In genomic region chr11:98746855-98747693, GRCm38 (mm10) we compare ENCODE assay signal across 8 mouse cellular contexts. TPM values are rescaled to one million over a fixed set of nuclear protein-coding genes. Genes with fewer than 3 reads are reported as not detected.
A peak's percentile ranks its signal among the peaks of the same experiment; 100 is the strongest.
DNase-seq lines count a peak whose midpoint lies in the region; ATAC-seq and TF ChIP-seq lines count a peak whose summit lies in the region.

No protein-coding gene starts in this region.

- no peak for TF ChIP-seq CTCF in thymus, adult 2 months (IDR thresholded peaks at IDR 0.05; ENCODE audit: borderline replicate concordance, control insufficient read depth, extremely low read depth, insufficient read depth, low read length, poor library complexity)

- peak overlapping the region; percentile 37 for H3K9ac ChIP-seq in forebrain, embryonic 11.5 days (ENCODE audit: low read length)
- peak overlapping the region; percentile 66 for H3K9ac ChIP-seq in heart, embryonic 16.5 days (ENCODE audit: low read length)
- peak overlapping the region; percentile 64 for H3K9ac ChIP-seq in liver, embryonic 12.5 days

- H3K4me1 ChIP-seq in forebrain, embryonic 11.5 days (replicated peaks; ENCODE audit: control insufficient read depth, insufficient read depth, low read length) = peaks cover 75% of the 10 kb centered on the region
- H3K4me1 ChIP-seq in heart, embryonic 16.5 days (ENCODE audit: control insufficient read depth, insufficient read depth, low read length) = peaks cover 91% of the 10 kb centered on the region
- H3K4me1 ChIP-seq in liver, embryonic 12.5 days = peaks cover 100% of the 10 kb centered on the region
- peaks cover 72% of the 10 kb centered on the region for H3K4me1 ChIP-seq in thymus, adult 2 months (replicated peaks; ENCODE audit: control insufficient read depth, insufficient read depth, low read length)

- peak; percentile 59; the same call in 1 of the 2 replicates for ATAC-seq in forebrain, embryonic 11.5 days (replicated peaks; ENCODE audit: low FRiP score)
- peak; percentile 45 for ATAC-seq in heart, embryonic 16.5 days (replicated peaks; ENCODE audit: extremely low read depth, insufficient read depth, low FRiP score)
- peak; percentile 66 for ATAC-seq in liver, embryonic 12.5 days

- H3K9me3 ChIP-seq in forebrain, embryonic 11.5 days (ENCODE audit: control insufficient read depth, low read length) = no peaks in the 10 kb centered on the region
- no peaks in the 10 kb centered on the region for H3K9me3 ChIP-seq in heart, embryonic 16.5 days (replicated peaks; ENCODE audit: control insufficient read depth, low read length)
- H3K9me3 ChIP-seq in liver, embryonic 12.5 days (replicated peaks) = no peaks in the 10 kb centered on the region

- no peaks in the 10 kb centered on the region for H3K36me3 ChIP-seq in forebrain, embryonic 11.5 days (ENCODE audit: control insufficient read depth, insufficient read depth, low read length)
- no peaks in the 10 kb centered on the region for H3K36me3 ChIP-seq in heart, embryonic 16.5 days (ENCODE audit: control insufficient read depth, insufficient read depth)
- peaks cover 5% of the 10 kb centered on the region; the same call in 1 of the 2 replicates for H3K36me3 ChIP-seq in liver, embryonic 12.5 days
- no peaks in the 10 kb centered on the region for H3K36me3 ChIP-seq in myocyte (ENCODE audit: control insufficient read depth, insufficient read depth)
- no peaks in the 10 kb centered on the region for H3K36me3 ChIP-seq in thymus, adult 2 months (ENCODE audit: control insufficient read depth, insufficient read depth, low read length)

- DNase-seq in ES-CJ7 (ENCODE audit: low read depth, low spot score) = peak; percentile 52
- peak; percentile 88 for DNase-seq in brain, embryonic 18.5 days (ENCODE audit: low read depth, low spot score)
- peak; percentile 85 for DNase-seq in forebrain, embryonic 11.5 days (ENCODE audit: low spot score)
- peak; percentile 85 for DNase-seq in kidney, postnatal 14 days
- DNase-seq in thymus, adult 2 months = peak; percentile 80

- H3K4me2 ChIP-seq in forebrain, embryonic 11.5 days (ENCODE audit: low read depth, low read length, severe bottlenecking) = peak overlapping the region; percentile 44
- H3K4me2 ChIP-seq in heart, embryonic 16.5 days (ENCODE audit: low read depth, low read length) = peak overlapping the region; percentile 70
- peak overlapping the region; percentile 74 for H3K4me2 ChIP-seq in liver, embryonic 12.5 days
- H3K4me2 ChIP-seq in myocyte (ENCODE audit: low read depth) = peak overlapping the region; percentile 87

- TF ChIP-seq POLR2A in myocyte (IDR thresholded peaks at IDR 0.05; ENCODE audit: insufficient read length, low read depth) = peak; percentile 44
- TF ChIP-seq POLR2A in thymus, adult 2 months (IDR thresholded peaks at IDR 0.05; ENCODE audit: control insufficient read depth, extremely low read depth, insufficient read depth, low read length, poor library complexity) = 0 out of 2 replicates have a peak, but pooled peaks have one; percentile 16

- 12% methylated on average over 19 of the region's 19 CpGs for WGBS in forebrain, embryonic 11.5 days
- WGBS in heart, embryonic 16.5 days = 3% methylated on average over 19 of the region's 19 CpGs
- 6% methylated on average over 19 of the region's 19 CpGs for WGBS in liver, embryonic 12.5 days (ENCODE audit: insufficient replicate concordance)
- 1% methylated on average over 19 of the region's 19 CpGs for WGBS in thymus, adult 2 months

- H3K4me3 ChIP-seq in forebrain, embryonic 11.5 days (ENCODE audit: low read depth, low read length) = no peak overlapping the region
- H3K4me3 ChIP-seq in heart, embryonic 16.5 days (ENCODE audit: low read length) = peak overlapping the region; percentile 41
- H3K4me3 ChIP-seq in liver, embryonic 12.5 days = peak overlapping the region; percentile 39
- H3K4me3 ChIP-seq in myocyte = peak overlapping the region; percentile 17
- peak overlapping the region; percentile 48 for H3K4me3 ChIP-seq in thymus, adult 2 months (ENCODE audit: control insufficient read depth, insufficient read depth, low read length)

- no peak overlapping the region for H3ac ChIP-seq in myocyte (ENCODE audit: control insufficient read depth, insufficient read length)

- no peaks in the 10 kb centered on the region for H3K27me3 ChIP-seq in forebrain, embryonic 11.5 days (ENCODE audit: control insufficient read depth, insufficient read depth, low read length)
- no peaks in the 10 kb centered on the region for H3K27me3 ChIP-seq in heart, embryonic 16.5 days (ENCODE audit: control insufficient read depth, insufficient read depth, low read length)
- no peaks in the 10 kb centered on the region for H3K27me3 ChIP-seq in liver, embryonic 12.5 days (replicated peaks)
- H3K27me3 ChIP-seq in myocyte (ENCODE audit: control insufficient read depth, insufficient read depth, insufficient read length) = no peaks in the 10 kb centered on the region
- no peaks in the 10 kb centered on the region for H3K27me3 ChIP-seq in thymus, adult 2 months (ENCODE audit: control insufficient read depth, insufficient read depth, low read length)

- peak overlapping the region; percentile 64 for H3K27ac ChIP-seq in forebrain, embryonic 11.5 days (ENCODE audit: low read depth, low read length)
- peak overlapping the region; percentile 89 for H3K27ac ChIP-seq in heart, embryonic 16.5 days (ENCODE audit: low read length)
- peak overlapping the region; percentile 95 for H3K27ac ChIP-seq in liver, embryonic 12.5 days
- H3K27ac ChIP-seq in thymus, adult 2 months (ENCODE audit: control insufficient read depth, insufficient read depth, low read length) = peak overlapping the region; percentile 72

- H3K79me2 ChIP-seq in myocyte (ENCODE audit: control insufficient read depth, insufficient read depth) = peaks cover 24% of the 10 kb centered on the region

TF ChIP-seq in myocyte, 11 proteins besides CTCF, POLR2A, EP300 and RAD21:
- no peak for TF ChIP-seq CEBPB (IDR thresholded peaks at IDR 0.05; ENCODE audit: insufficient read depth, poor library complexity, severe bottlenecking)
- TF ChIP-seq TCF12 (IDR thresholded peaks at IDR 0.05; ENCODE audit: insufficient read depth, poor library complexity, severe bottlenecking) = no peak
- TF ChIP-seq SRF (IDR thresholded peaks at IDR 0.05; ENCODE audit: control insufficient read depth, insufficient read length, low read depth) = peak; percentile 46
- peak; percentile 40 for TF ChIP-seq TCF3 (IDR thresholded peaks at IDR 0.05; ENCODE audit: insufficient read length, low read depth)
- peak; percentile 11 for TF ChIP-seq POLR2AphosphoS2 (IDR thresholded peaks at IDR 0.05; ENCODE audit: insufficient read length, low read depth)
- peak in 2 of 3 experiments; percentile 27 to 69 for TF ChIP-seq MYOG (IDR thresholded peaks at IDR 0.05; ENCODE audit: control insufficient read depth in 1 of 3, insufficient read depth in 1 of 3, insufficient read length in 2 of 3, low read depth in 2 of 3)
- TF ChIP-seq USF1 (IDR thresholded peaks at IDR 0.05; ENCODE audit: low read depth) = peak; percentile 51
- no peak for TF ChIP-seq E2F4 (IDR thresholded peaks at IDR 0.05; ENCODE audit: insufficient read depth)
- TF ChIP-seq MYOD1 (IDR thresholded peaks at IDR 0.05; ENCODE audit: control insufficient read depth in 1 of 3, insufficient read length in 2 of 3, low read depth in 2 of 3) = peak in 2 of 3 experiments; percentile 53 to 68
- TF ChIP-seq REST (IDR thresholded peaks at IDR 0.05; ENCODE audit: insufficient read depth, insufficient read length) = no peak
- TF ChIP-seq MAX (IDR thresholded peaks at IDR 0.05; ENCODE audit: low read depth) = peak; percentile 63

RNA-seq across cellular contexts. Expression of gene Thra, which starts 6.6 kb away (rescaled TPM):
- polyA plus RNA-seq in forebrain, embryonic 11.5 days (2014; fragmentation: Nextera tagmentation; extraction: Ambion mirVana) = 35.9 and 36.9 TPM in 2 replicates
- polyA plus RNA-seq in heart, embryonic 16.5 days (2015; fragmentation: Nextera tagmentation; extraction: Ambion mirVana) = 37.5 and 40.2 TPM in 2 replicates
- polyA plus RNA-seq in liver, embryonic 12.5 days (2016; fragmentation: Nextera tagmentation; extraction: Ambion mirVana) = 13.0 and 13.3 TPM in 2 replicates
- polyA plus RNA-seq in myocyte (2012; fragmentation: generic; extraction: Trizol) = 68.9 TPM
- polyA plus RNA-seq in thymus, adult 2 months (2012; rRNA removed) = 36.8 and 41.5 TPM in 2 replicates

RNA-seq across cellular contexts. Expression of gene Med24, which starts 17.8 kb away (rescaled TPM):
- polyA plus RNA-seq in forebrain, embryonic 11.5 days (2014; fragmentation: Nextera tagmentation; extraction: Ambion mirVana) = 75.9 and 76.6 TPM in 2 replicates
- 36.8 and 40.3 TPM in 2 replicates for polyA plus RNA-seq in heart, embryonic 16.5 days (2015; fragmentation: Nextera tagmentation; extraction: Ambion mirVana)
- polyA plus RNA-seq in liver, embryonic 12.5 days (2016; fragmentation: Nextera tagmentation; extraction: Ambion mirVana) = 42.0 and 43.7 TPM in 2 replicates
- 32.5 TPM for polyA plus RNA-seq in myocyte (2012; fragmentation: generic; extraction: Trizol)
- 179 and 196 TPM in 2 replicates for polyA plus RNA-seq in thymus, adult 2 months (2012; rRNA removed)

RNA-seq across cellular contexts. Expression of gene Nr1d1, which starts 28.1 kb away (rescaled TPM):
- polyA plus RNA-seq in forebrain, embryonic 11.5 days (2014; fragmentation: Nextera tagmentation; extraction: Ambion mirVana) = 1.0 and 1.6 TPM in 2 replicates
- polyA plus RNA-seq in heart, embryonic 16.5 days (2015; fragmentation: Nextera tagmentation; extraction: Ambion mirVana) = 7.0 and 8.2 TPM in 2 replicates
- 1.3 and 1.4 TPM in 2 replicates for polyA plus RNA-seq in liver, embryonic 12.5 days (2016; fragmentation: Nextera tagmentation; extraction: Ambion mirVana)
- polyA plus RNA-seq in myocyte (2012; fragmentation: generic; extraction: Trizol) = 49.1 TPM
- polyA plus RNA-seq in thymus, adult 2 months (2012; rRNA removed) = 34.4 and 37.7 TPM in 2 replicates

RNA-seq across cellular contexts. Expression of gene Csf3, which starts 46.0 kb away (rescaled TPM):
- not detected in 2 replicates for polyA plus RNA-seq in forebrain, embryonic 11.5 days (2014; fragmentation: Nextera tagmentation; extraction: Ambion mirVana)
- not detected in 2 replicates for polyA plus RNA-seq in heart, embryonic 16.5 days (2015; fragmentation: Nextera tagmentation; extraction: Ambion mirVana)
- not detected in 2 replicates for polyA plus RNA-seq in liver, embryonic 12.5 days (2016; fragmentation: Nextera tagmentation; extraction: Ambion mirVana)
- not detected for polyA plus RNA-seq in myocyte (2012; fragmentation: generic; extraction: Trizol)
- 0.14 and 0.22 TPM in 2 replicates for polyA plus RNA-seq in thymus, adult 2 months (2012; rRNA removed)

RNA-seq across cellular contexts. Expression of gene Msl1, which starts 48.2 kb away (rescaled TPM):
- polyA plus RNA-seq in forebrain, embryonic 11.5 days (2014; fragmentation: Nextera tagmentation; extraction: Ambion mirVana) = 24.0 and 28.4 TPM in 2 replicates
- 15.2 and 15.5 TPM in 2 replicates for polyA plus RNA-seq in heart, embryonic 16.5 days (2015; fragmentation: Nextera tagmentation; extraction: Ambion mirVana)
- polyA plus RNA-seq in liver, embryonic 12.5 days (2016; fragmentation: Nextera tagmentation; extraction: Ambion mirVana) = 11.5 and 11.7 TPM in 2 replicates
- polyA plus RNA-seq in myocyte (2012; fragmentation: generic; extraction: Trizol) = 35.6 TPM
- 50.3 and 66.0 TPM in 2 replicates for polyA plus RNA-seq in thymus, adult 2 months (2012; rRNA removed)
